ENCODE assay signal across 24 mouse cellular contexts in the genomic region with DNA sequence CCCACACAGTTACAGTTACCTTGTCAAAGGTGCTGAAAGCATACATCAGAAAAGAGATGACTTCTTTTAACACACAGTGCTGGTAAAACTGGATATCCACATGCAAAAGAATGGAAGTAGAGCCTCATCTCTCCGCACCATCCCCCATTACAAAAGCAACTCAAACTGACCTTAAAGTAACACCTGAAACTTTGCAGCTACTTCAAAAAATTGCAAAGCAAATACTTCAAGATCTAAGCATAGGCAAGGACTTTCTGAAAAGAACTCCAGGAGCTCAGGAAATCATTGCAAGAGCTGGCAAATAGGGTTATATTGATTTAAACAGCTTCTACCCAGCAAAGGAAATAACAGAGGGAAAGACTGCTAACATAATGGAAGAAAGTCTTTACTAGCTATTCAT. TPM values are rescaled to one million over a fixed set of nuclear protein-coding genes. Genes with fewer than 3 reads are reported as not detected.
"Had no signal": no experiment of that assay in that cellular context is flagged by ENCODE, and none has a peak within 500 bp of the region (broad histone marks: within the 10 kb centered on the region; RNA-seq: fewer than 3 reads in every experiment).

No protein-coding gene starts in this region.

- H3K27ac ChIP-seq: gastrocnemius, adult 2 months; heart, embryonic 10.5 days; hindbrain, embryonic 10.5 days; hindbrain, embryonic 12.5 days; hindbrain, embryonic 14.5 days; layer of hippocampus, adult 2 months; left cerebral cortex, adult 2 months; limb, embryonic 10.5 days; limb, embryonic 12.5 days had no signal

- DNase-seq: gastrocnemius, adult 2 months; gastrocnemius, postnatal 10 days; gastrocnemius, postnatal 25 days; heart, adult 18-20 months; heart, postnatal 10 days; heart, postnatal 4 days; kidney, adult 18-20 months; kidney, adult 8-10 months; kidney, postnatal 10 days; kidney, postnatal 25 days; kidney, postnatal 4 days had no signal

- H3K4me2 ChIP-seq: heart, embryonic 12.5 days; hindbrain, embryonic 12.5 days; hindbrain, embryonic 14.5 days; limb, embryonic 12.5 days had no signal

- H3K27me3 ChIP-seq: heart, embryonic 12.5 days; hindbrain, embryonic 12.5 days; limb, embryonic 12.5 days had no signal

- H3K9me3 ChIP-seq: heart, embryonic 10.5 days; heart, embryonic 12.5 days; hindbrain, embryonic 10.5 days; hindbrain, embryonic 12.5 days; limb, embryonic 10.5 days; limb, embryonic 12.5 days had no signal

- H3K4me1 ChIP-seq: heart, embryonic 10.5 days; hindbrain, embryonic 10.5 days; hindbrain, embryonic 12.5 days had no signal

- ATAC-seq: forebrain, embryonic 16.5 days; hindbrain, embryonic 16.5 days; intestine, postnatal 0 days had no signal

- H3K36me3 ChIP-seq: heart, embryonic 10.5 days; heart, embryonic 12.5 days; hindbrain, embryonic 10.5 days; hindbrain, embryonic 12.5 days; limb, embryonic 10.5 days; limb, embryonic 12.5 days had no signal

- H3K9ac ChIP-seq: heart, embryonic 12.5 days; hindbrain, embryonic 12.5 days; hindbrain, embryonic 14.5 days; limb, embryonic 12.5 days had no signal

- H3K4me3 ChIP-seq: gastrocnemius, adult 2 months; heart, embryonic 10.5 days; heart, embryonic 12.5 days; hindbrain, embryonic 10.5 days; hindbrain, embryonic 12.5 days; layer of hippocampus, adult 2 months; left cerebral cortex, adult 2 months; limb, embryonic 10.5 days; limb, embryonic 12.5 days had no signal

RNA-seq across cellular contexts. Expression of gene Gm2115, which starts 31.7 kb away (rescaled TPM):
- total RNA-seq: granulocyte monocyte progenitor cell, adult 5-6 weeks had no signal

RNA-seq across cellular contexts. Expression of gene Fah, which starts 46.0 kb away (rescaled TPM):
- total RNA-seq: granulocyte monocyte progenitor cell, adult 5-6 weeks had no signal
